Mouse (Mus musculus) forebrain, embryonic 12.5 days (tissue): ENCODE results near the gene Zfp966. TPM values are rescaled to one million over a fixed set of nuclear protein-coding genes. Genes with fewer than 3 reads are reported as not detected.
"Not testable (repeated sequence)": the region's sequence is repeated elsewhere in the genome, so short reads cannot be mapped to it uniquely, and the experiment has no call there.

Experiments
- ATAC-seq: fragments of 200-750 bp; cut with Nextera tagmentation; 2 replicates; pipeline ENCODE4 v1.8.0; 2017; ENCODE audit warnings: moderate TSS enrichment; ENCODE audit not compliant: low FRiP score
- H3K27ac ChIP-seq: fragments of 300-500 bp; sonication (generic); 2 replicates; pipeline ENCODE4 v1.5.1; 2016; ENCODE audit warnings: mild to moderate bottlenecking
- H3K27me3 ChIP-seq: fragments of 300-500 bp; sonication (generic); 2 replicates; pipeline ENCODE4 v1.6.1; 2016; ENCODE audit warnings: mild to moderate bottlenecking
- H3K36me3 ChIP-seq: fragments of 300-500 bp; sonication (generic); replicated peaks from 2 replicates; pipeline ENCODE4 v1.6.1; 2016; ENCODE audit warnings: mild to moderate bottlenecking
- H3K4me1 ChIP-seq: fragments of 300-500 bp; sonication (generic); 2 replicates; pipeline ENCODE4 v1.6.1; 2016
- H3K4me2 ChIP-seq: fragments of 300-500 bp; sonication (generic); 2 replicates; pipeline ENCODE4 v1.6.1; 2016; ENCODE audit warnings: mild to moderate bottlenecking, moderate library complexity
- H3K4me3 ChIP-seq: fragments of 300-500 bp; sonication (generic); replicated peaks from 2 replicates; pipeline ENCODE4 v1.5.1; 2016; ENCODE audit warnings: mild to moderate bottlenecking
- H3K9ac ChIP-seq: fragments of 300-500 bp; sonication (generic); 2 replicates; pipeline ENCODE4 v1.6.1; 2016; ENCODE audit warnings: mild to moderate bottlenecking
- H3K9me3 ChIP-seq: fragments of 300-500 bp; sonication (generic); 2 replicates; pipeline ENCODE4 v1.6.1; 2016
- WGBS: fragments of 180-500 bp; shearing (Covaris S2); methylation state at CpG from one replicate; pipeline ENCODE4 v1.1.7; 2016; 5-methylcytosine and 5-hydroxymethylcytosine counted together
- polyA plus RNA-seq: library from polyadenylated mRNA; unstranded; fragments of >200 nt; fragmentation: Nextera tagmentation; extraction: Ambion mirVana; gene quantifications from 2 replicates; pipeline ENCODE4 v1.2.1, GENCODE M21; 2016

The Zfp966 gene
- 5.7 and 5.8 TPM in 2 replicates for polyA plus RNA-seq

DNA sequence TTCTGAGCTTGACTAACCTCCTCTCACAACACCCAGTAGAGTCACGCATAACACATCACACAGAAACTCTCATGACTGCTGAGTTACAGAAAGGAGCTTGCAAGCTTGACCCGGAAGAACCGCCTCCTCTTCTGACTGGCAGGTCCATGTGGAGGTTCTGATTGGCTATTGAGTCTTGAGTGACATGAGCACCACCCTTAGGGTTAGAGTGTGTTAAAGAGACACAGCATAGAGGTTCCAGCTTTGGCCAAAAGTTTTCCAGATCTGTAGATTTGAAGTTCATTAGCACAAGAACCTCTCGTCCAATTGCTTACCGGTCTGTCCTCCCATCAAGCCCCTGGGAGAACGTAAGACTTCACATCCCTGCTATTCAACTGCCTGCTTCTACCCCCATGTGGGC lies at the start of gene Zfp966:
Zfp966 (minus strand) TSS at position 101 of the 400 bp plus-strand sequence.
- H3K36me3 ChIP-seq, H3K27ac ChIP-seq, H3K9me3 ChIP-seq, H3K27me3 ChIP-seq, ATAC-seq, H3K4me1 ChIP-seq, H3K4me2 ChIP-seq, H3K4me3 ChIP-seq, H3K9ac ChIP-seq: not testable (repeated sequence)
- no CpG with 5 or more reads among the region's 6 CpGs for WGBS

DNA sequence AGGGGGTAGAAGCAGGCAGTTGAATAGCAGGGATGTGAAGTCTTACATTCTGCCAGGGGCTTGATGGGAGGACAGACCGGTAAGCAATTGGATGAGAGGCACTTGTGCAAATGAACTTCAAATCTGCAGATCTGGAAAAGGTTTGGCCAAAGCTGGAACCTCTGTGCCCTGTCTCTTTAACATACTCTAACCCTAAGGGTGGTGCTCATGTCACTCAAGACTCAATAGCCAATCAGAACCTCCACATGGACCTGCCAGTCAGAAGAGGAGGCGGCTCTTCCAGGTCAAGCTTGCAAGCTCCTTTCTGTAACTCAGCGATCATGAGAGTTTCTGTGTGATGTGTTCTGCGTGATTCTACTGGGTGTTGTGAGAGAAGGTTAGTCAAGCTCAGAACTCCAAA lies 34.1 kb upstream of the Zfp966 start, which contains the start of gene Gm2026:
Gm2026 (plus strand) TSS at position 301 of the 400 bp plus-strand sequence.
- H3K4me2 ChIP-seq, H3K4me1 ChIP-seq, H3K4me3 ChIP-seq, H3K9ac ChIP-seq, H3K9me3 ChIP-seq, H3K36me3 ChIP-seq, H3K27me3 ChIP-seq, H3K27ac ChIP-seq, ATAC-seq: not testable (repeated sequence)
- no CpG with 5 or more reads among the region's 4 CpGs for WGBS

DNA sequence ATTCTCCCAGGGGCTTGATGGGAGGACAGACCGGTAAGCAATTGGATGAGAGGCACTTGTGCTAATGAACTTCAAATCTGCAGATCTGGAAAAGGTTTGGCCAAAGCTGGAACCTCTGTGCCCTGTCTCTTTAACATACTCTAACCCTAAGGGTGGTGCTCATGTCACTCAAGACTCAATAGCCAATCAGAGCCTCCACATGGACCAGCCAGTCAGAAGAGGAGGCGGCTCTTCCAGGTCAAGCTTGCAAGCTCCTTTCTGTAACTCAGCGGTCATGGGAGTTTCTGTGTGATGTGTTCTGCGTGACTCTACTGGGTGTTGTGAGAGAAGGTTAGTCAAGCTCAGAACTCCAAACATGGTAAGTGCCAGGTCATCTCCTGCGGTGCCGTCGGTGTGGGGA lies 61.9 kb downstream of the Zfp966 start, which contains the start of gene Gm6710:
Gm6710 (plus strand) TSS at position 196 of the 400 bp plus-strand sequence.
- H3K4me2 ChIP-seq, ATAC-seq, H3K9ac ChIP-seq, H3K4me1 ChIP-seq, H3K36me3 ChIP-seq, H3K4me3 ChIP-seq, H3K27me3 ChIP-seq, H3K27ac ChIP-seq, H3K9me3 ChIP-seq: not testable (repeated sequence)
- WGBS = no CpG with 5 or more reads among the region's 7 CpGs

Other genes starting within 250 kb of the Zfp966 start
- 4.4 and 7.3 TPM in 2 replicates for gene Zfp969, start 227.5 kb downstream of the Zfp966 start, polyA plus RNA-seq
- not detected in 2 replicates for gene Gm2007, start 189.6 kb downstream of the Zfp966 start, polyA plus RNA-seq
- not detected in 2 replicates for gene Gm14288, start 130.0 kb downstream of the Zfp966 start, polyA plus RNA-seq
- 25.9 and 30.8 TPM in 2 replicates for gene Gm6710, start 61.9 kb downstream of the Zfp966 start, polyA plus RNA-seq
- 29.3 and 30.7 TPM in 2 replicates for gene Gm2026, start 34.2 kb upstream of the Zfp966 start, polyA plus RNA-seq
- 0.82 and 1.5 TPM in 2 replicates for gene Gm2004, start 218.7 kb upstream of the Zfp966 start, polyA plus RNA-seq